Mouse (Mus musculus) E14TG2a.4 (cell line): ENCODE results near the gene Gm28308.

Experiments used
- CTCF ChIP-seq: conservative IDR thresholded peaks from 2 replicates; pipeline ENCODE4 v1.5.1; 2014; ENCODE audit warnings: low read length
- NANOG ChIP-seq: IDR thresholded peaks from 2 replicates; pipeline ENCODE4 v1.6.1; 2014; ENCODE audit warnings: borderline replicate concordance, low read length, mixed read lengths
- POU5F1 ChIP-seq: IDR thresholded peaks from 2 replicates; pipeline ENCODE4 v1.6.1; 2014; ENCODE audit warnings: low read length, borderline replicate concordance

DNA sequence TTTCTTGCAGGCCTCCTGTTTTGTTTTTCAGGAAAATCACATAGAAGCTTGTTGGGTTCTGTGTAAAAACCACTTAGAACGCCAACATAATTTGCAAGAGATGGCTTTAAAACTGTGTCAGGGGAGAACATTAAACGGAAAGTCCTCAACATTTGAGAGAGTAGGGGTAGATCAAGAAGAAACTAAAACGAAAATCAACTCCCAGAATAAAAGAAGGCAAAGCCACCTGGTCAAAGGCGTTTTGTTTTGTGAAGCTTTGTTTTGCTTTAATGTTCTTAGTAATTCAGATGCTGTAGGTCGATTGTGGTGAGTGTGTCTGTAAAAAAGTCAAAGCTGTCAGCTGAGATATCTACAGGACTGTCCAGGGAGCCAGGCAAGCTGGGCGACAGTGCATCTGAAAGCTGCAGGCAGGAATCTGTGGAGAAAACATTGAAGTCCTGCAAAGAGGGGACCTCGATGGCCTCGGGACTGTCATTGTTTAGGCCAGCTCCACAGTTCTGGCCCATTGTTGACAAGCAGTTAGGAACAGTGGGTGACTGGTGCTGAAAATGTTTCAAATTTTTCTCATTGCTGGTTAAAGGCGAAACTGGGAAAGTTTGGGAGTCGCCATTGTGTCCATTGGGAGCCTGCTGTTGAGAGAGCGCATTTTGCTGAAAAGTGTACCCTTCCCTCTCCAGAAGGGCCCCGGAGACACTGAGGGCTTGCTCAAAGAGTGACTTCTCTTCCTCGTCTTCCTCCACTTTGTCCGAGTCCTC, 50.4 kb downstream of the Gm28308 start:
- TF ChIP-seq CTCF (no peak), POU5F1 (no peak), NANOG (no peak)
